Mouse (Mus musculus) spleen, postnatal 14 days (tissue): ENCODE measurements around the gene Immt.
A peak's percentile ranks its signal among the peaks of the same experiment; 100 is the strongest.
"Not testable (repeated sequence)": the region's sequence is repeated elsewhere in the genome, so short reads cannot be mapped to it uniquely, and the experiment has no call there.

Experiments used
- DNase-seq, 2 experiments: peaks; one replicate each; pipeline ENCODE4 v3.0.0; 2021 to 2022; ENCODE audit warnings: low spot score in 2 of 2

The Immt gene

DNA sequence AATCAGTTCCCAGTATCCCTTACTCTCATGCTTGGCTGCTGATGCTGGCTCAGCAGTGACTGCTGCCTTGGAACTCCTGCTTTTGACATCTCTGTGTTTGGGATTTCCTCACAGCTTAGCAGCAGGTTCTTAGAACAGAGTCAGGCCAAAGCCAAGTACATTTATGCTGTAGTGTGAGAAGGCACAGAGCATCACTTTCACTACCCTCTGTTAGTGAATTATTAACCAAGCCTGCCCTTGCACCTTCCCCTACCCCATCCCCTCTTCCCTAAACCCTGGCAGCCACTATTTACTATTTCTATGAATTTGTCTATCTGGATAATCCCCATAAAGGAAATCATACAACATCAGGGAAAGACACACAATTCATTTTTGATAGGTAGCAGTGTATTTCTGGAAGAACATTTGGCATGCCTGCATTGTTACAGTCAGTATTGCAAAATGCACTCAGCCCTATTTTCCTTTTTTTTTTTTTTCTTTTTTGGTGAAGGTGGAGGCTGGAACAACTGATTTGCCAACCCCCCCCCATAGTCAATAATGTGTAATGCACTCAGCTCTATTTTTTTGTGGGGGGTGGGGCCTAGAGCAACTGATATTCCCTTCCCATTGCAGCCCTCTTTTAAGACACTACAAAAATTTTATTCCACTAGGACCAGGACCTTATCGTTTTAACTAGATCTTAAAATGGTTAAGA is 9.6 kb downstream of the Immt start:
- no peak for DNase-seq

DNA sequence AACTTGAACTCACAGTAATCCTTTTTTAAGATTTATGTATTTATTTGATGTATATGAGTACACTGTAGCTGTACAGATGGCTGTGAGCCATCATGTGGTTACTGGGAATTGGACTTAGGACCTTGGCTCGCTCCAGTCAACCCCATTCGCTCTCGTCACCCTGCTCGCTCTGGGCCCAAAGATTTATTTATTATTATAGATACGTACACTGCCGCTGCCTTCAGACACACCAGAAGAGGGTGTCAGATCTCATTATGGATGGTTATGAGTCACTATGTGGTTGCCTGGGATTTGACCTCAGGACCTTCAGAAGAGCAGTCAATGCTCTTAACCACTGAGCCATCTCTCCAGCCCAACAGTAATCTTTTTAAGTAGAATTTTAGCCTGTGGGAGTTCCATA is 15.8 kb downstream of the Immt start:
- not testable (repeated sequence) for DNase-seq

DNA sequence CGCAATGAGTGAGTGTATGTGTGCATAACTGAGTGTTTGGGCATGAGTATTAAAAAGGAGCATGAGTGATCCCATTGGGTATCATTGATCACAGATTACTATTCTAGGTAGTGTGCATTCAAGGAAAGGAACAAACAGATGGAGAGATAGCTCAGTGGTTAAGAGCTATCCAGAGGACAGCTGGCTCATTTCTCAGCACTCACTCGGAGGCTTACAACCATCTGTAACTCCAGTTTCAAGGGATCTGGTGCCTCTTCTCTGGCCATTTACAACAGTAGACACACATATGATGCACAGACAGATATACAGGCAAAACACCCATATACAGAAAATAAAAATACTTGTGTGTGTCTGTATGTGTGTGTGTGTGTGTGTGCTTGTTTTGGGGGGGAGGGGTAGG is 36.6 kb downstream of the Immt start:
- DNase-seq = no peak

DNA sequence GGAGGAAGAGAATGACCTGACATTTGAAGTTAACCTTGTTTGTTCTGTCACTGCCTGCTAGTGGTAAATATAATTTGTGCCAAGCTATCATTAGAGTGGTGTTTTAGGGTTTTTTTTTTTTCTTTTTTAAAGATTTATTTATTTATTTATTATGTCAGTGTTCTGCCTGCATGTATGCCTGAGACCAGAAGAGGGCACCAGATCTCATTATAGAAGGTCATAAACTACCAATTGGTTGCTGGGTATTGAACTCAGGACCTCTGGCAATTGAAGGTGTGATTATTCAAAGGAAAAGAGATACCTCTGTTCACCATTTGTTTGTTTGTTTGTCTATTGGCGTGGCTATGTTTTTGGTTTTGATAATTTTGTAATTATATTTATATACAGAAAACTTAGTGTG is 37.7 kb downstream of the Immt start:
- DNase-seq = no peak

DNA sequence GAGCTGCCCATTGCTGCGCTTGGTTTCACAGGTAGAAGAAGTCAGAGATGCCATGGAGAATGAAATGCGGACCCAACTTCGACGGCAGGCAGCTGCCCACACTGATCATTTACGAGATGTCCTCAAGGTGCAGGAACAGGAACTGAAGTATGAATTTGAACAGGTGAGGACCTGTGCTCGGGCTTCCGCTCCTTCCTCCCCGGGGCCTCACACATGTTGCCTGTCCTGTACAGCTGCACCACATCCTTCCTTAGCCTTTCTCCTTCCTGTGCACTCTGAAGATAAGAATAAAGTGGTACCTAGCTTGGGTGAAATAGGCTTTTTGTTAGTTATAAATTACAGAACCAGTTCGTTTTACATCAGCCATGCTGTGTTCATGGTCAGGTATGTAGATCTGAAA is 40.3 kb downstream of the Immt start:
- DNase-seq = no peak

DNA sequence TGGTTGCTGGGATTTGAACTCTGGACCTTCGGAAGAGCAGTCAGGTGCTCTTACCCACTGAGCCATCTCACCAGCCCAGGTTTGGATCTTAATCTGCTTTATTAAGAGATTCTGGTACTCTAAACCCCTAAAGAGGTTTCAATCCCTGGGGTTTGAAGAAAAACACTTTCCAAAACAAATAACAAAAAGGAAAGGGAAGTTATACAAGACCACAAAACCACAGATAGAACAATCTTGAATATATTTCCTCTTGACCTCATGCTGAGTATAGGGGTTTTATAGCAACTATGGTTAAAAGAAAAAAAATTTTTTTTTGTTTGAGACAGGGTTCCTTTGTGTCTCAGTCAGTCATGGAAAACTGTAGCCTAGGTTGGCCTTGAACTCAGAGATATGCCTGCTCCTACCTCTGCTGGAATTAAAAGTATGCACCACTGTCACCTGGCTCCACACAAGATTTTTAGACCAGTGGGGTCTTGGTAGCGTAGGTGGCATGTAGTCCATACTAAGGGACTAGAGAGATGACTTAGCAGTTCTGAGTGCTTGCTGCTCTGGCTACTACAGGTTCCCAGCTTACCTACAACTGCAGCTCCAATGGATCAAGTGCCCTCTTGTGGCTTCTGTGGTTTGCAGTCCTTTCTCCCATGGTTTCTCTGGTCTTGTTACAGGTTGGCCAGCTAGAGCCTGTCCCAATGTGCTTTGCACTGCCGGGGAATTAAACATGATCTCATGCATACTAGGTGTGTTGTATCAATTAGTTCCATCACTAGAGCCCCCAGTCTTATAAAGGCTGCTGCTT is 47.0 kb downstream of the Immt start:
- no peak for DNase-seq

DNA sequence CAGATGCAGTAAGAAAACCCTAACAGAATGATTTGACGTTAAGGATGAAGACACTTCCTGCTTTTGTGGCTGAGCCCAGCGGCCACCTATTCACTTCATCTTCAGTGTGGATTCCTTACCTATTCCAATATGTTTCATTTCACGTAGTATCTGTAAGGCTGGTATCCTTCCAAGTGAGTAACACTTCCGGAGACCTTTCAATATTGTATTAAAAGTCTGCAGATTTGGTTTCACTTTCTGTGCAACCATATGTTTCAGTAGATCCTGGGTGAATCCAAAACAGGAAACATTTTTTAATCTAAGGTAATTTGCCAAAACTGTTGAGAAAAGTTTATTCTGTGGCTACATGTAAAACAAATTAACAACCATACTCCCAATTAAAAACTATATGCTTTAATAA is 62.1 kb downstream of the Immt start:
- no peak for DNase-seq

DNA sequence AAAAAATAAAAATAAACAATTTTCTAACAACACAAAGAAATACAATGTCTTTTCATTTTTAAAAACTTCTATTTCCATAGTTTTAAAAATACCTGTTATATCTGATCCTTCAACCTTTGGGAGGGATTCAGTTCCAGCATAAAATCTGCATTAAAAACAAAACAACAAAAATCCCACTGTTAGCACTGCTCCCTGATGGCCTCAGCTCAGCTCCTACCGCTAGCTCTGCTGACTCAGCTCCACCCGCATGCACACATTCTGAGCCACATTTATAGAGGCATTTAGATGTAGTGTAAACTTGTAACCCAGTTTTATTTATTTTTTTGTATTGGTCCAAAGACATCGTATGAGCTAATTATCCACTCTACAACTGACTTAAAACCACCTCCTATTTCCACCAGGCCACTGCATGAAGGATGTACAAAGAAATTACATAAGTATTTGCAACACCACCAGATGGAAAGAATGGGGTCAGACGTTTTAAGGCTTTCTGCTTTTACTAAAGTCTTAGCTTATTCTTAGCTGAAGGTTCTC is 76.6 kb downstream of the Immt start:
- DNase-seq = no peak

DNA sequence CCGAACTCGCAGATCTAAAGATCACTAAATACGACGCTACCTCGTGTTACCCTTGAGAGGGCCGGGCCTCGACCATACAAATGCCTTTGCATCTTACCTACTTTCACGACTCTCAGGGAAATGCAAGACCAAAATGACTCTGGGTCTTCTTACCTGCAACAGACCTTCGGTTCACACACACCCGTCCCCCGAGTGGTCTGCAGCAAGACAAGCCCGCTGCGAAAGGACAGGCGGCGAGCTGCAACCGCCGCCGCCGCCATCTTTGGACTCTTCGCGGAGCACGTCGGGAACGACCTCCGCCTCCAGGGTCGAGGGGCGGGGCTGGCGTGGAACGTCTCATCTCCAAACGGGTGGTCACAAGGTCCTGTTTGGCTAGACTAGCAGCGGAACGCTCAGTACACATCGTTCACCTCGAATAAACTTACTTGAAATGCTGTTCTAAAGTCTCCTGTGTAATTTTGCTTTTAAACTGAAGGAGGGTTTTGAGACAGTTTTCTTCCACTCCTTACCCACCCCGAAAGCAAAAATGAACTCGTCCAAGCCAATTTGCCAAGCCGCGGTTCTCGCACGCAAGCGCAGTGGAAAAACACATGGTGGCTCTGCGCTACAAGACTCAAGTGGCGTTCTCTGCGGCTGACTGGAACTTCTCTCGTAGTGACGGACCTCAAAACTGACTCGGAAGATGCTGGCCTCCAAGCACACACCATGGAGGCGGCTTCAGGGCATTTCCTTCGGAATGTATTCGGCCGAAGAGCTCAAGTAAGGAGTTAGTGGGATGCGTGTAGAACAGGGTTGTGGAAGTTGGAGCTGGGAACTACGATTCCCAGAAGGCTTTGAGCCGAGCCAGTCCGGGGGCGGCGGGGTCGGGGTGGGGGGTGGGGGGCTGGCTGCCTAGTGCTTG is 77.6 kb downstream of the Immt start, which contains the start of the genes Ptcd3 and Polr1a:
TSS of gene Ptcd3 (minus strand) at position 270 of the 901 bp plus-strand sequence.
TSS of gene Polr1a (plus strand) at position 573 of the 901 bp plus-strand sequence.
- DNase-seq = peak; percentile 84 to 91

DNA sequence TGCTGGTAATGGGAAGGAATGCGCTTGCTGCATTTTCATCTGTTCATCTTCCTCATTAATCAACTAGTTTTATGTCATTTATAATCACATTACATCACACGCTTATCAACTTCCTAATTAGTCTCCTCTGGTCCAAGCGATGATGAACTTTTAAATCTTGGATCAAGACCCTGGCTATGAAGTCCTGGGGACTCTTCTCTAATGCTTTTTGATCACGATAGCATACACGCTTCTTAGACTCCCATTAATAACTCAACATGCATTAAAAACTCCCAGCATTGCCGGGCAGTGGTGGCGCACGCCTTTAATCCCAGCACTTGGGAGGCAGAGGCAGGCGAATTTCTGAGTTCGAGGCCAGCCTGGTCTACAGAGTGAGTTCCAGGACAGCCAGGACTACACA is 78.3 kb downstream of the Immt start:
- DNase-seq = no peak

DNA sequence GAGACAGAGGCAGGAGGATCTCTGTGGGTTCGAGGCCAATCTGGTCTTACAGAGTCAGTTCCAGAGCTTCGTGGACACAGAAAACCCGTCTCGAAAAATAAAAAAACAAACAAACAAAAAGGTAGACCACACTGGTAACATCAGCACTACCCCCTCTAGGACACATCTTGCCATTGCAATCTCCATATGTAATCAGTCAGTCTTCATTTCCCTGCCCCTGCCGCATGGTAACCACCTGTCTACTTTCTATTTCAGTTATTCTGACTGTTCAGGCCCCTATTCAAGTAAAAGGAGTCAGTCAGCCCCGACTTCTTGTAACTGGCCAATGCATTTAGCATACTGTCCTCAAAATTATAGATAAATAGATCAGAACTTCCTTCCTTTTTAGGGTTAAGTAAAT is 78.7 kb downstream of the Immt start:
- DNase-seq = no peak

DNA sequence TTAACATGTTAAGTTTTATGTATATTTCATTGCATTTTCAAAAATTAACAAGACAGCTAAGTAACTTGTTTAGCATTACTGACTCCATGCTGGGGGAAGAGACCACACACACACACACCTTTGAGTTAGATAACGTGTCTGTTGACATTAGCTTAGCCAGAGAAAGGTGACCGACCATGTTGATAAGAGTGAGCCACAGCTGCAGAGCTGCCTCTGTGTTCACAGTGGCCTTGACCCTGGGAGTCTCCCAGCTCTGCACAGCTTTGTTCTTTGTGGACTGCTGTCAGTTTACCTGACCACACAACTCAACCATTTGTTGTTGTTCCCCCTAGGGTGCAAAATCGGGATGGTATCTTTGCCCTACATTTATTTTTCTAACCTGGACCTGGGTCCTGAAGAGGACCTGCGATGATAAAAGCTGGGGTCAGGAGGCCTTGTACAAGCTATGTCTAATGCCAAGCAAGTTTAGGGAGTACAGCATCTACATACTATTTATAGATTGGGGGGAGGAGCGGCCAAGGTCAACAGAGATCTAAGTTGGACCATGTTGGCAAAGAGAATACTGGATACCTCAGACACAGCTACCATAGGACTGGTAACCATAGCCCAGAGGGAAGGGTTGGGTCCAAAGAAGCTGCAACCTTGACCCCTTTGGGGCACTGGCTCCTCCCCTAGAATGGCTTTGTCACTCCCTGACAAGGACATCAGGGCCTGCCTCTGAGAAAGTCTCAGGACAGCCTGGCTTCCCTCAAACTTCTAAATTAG is 80.7 kb downstream of the Immt start:
- DNase-seq = no peak

DNA sequence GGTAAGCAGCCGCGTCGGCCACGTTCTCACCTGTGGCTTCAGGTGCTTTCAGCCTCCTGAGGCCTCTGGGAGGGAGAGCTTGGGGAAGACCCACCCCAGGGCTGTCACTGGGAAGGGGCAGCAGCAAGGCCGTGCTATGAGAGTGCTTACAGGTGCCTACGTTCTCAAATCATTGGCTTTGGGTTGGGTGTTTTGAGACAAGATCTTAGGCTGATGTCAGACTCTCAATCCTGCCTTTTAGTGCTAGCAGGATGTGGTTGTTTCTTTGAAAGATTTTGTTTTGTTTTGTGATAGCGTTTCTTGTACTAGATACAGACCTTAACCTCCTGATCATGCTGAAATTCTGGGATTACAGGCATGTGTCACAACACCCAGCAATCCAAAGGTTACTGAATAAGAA is 89.6 kb downstream of the Immt start:
- no peak for DNase-seq

DNA sequence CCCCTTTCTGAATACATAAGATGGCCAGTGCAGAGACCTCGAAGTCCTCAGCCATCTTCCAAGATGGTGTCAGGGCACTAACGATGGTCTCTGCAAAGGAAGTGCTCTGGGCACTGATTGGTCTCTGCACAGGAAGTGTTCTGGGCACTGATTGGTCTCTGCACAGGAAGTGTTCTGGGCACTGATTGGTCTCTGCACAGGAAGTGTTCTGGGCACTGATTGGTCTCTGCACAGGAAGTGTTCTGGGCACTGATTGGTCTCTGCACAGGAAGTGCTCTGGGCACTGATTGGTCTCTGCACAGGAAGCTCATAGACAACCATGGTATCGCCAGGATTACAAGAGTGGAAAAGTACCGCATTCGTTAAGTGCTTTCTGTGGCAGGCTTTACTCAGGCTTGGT is 94.1 kb downstream of the Immt start:
- not testable (repeated sequence) for DNase-seq
